Mouse (Mus musculus) heart, postnatal 10 days (tissue): ENCODE measurements around the gene Zmiz1. TPM values are rescaled to one million over a fixed set of nuclear protein-coding genes. Genes with fewer than 3 reads are reported as not detected.

Experiments used
- DNase-seq, 2 experiments: peaks; one replicate each; pipeline ENCODE4 v3.0.0; 2021
- intact Hi-C: fragments of 180-260 bp; cut with DNase I; formaldehyde crosslinking; loops from one replicate; pipeline ENCODE4 v1.15.1; 2025
- total RNA-seq, 2 experiments: library from RNA; stranded (reverse); gene quantifications; 2 replicates each; pipeline ENCODE4 v1.2.3; 2021

The Zmiz1 gene
- total RNA-seq, 2 experiments from 2014 or later, result 70.9 to 72.0 TPM

DNA sequence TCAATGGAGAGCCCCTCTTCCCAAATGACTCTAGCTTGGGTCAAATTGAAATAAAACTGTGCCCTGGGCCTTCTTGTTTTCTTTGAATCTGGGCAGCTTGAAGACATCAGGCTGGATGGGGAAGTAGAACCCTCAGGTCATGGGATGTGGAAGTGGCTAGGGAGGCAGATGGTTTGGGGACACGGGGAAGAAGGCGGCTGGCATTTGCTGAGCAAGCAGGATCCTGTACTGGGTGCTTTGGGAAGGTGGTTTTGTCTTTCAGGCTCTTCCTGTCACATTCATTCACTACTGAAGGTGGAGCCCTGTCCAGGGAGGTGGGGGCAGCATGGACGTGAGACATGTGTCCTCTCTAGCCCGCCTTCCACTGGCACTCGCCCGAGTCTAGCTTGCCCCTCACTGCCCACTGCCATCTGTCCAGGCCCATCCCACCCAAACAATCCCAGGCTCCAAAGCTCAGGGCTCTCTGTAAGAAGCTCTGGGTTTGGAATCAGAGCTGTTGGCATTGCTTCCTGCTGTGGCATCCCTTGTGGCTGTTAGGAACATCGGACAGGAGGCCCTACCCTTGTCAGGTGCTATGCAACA, 11.3 kb downstream of the Zmiz1 start:
- intact Hi-C loops, result no loop called here

DNA sequence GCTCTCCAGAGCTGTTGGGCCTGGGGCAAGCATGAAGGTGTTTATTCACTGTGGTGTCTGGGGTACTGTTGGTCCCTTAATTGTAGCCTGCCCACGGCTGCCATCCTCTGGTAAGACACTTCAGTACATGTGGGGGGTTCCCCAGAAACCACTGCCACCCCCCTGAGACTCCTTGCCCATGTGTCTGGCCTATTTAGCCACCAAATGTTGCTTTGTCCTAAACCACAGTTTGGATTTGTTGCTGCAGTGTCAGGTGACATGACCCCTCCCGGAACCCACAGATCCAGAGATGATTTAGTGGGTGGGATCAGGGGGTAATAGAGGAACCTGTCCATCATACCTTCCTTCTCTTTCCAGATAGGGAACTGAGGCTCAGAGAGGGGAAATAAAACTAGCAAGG, 12.1 kb downstream of the Zmiz1 start:
- DNase-seq, result no peak
- intact Hi-C loops, result no loop called here

More for the DNA sequence above, 11.3 kb downstream of the Zmiz1 start:
- no peak for DNase-seq

GRCm38 (mm10) chr14:25472096-25472861, 13.3 kb downstream of the Zmiz1 start:
- intact Hi-C loops, result no loop called here
- peak; percentile 50 to 51 for DNase-seq

- DNase-seq, result peak in 1 of 2 experiments; percentile 56
- intact Hi-C loops, result no loop called here
Measured at GRCm38 (mm10) chr14:25472981-25473649, 14.1 kb downstream of the Zmiz1 start.

- intact Hi-C loops, result no loop called here
- DNase-seq, result no peak
Measured at GRCm38 (mm10) chr14:25474017-25474416, 15.0 kb downstream of the Zmiz1 start.

DNA sequence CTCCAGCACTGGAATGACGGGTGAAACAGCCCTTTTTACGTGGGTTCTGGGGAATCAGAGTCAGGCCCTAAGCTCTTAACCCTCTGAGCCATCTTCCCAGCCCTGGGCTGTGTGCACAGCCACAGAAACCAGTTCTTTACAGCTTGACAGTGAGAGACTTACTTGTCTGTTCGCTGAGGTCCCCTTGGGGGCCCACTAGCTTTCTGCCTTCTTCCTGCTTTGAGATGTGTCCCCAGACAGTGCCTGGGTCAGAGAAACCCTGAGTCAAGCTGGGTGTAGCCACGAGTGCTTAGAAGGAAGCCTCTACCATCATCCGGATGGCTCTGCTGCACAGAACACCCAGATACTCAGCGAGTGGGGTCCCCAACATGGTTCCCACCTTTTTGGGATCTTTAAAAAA, 15.7 kb downstream of the Zmiz1 start:
- intact Hi-C loops, result no loop called here
- DNase-seq, result peak in 1 of 2 experiments; percentile 40

DNA sequence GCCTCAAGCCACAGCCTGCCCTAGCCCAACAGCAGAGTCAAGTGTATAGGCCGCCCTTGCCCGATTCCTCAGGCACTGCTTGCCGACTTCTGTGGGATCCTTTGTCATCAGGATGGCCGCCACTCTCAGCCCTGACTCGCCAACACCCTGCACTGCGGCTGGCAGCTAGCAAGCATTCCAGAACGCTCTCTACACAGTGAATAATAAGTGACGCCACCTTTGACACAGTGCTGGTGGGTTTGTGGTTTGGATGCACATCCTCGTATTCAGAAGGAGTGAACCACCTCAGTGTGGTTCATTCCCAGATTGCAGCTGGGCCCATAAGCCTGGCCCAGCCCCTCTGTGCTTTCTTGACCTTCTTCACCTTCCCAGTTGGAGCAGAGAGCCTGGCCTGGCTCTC, 17.1 kb downstream of the Zmiz1 start:
- peak; percentile 56 to 59 for DNase-seq
- intact Hi-C loops, result no loop called here

- DNase-seq, result no peak
- intact Hi-C loops, result no loop called here
Measured at GRCm38 (mm10) chr14:25476453-25476852, 17.5 kb downstream of the Zmiz1 start.

DNA sequence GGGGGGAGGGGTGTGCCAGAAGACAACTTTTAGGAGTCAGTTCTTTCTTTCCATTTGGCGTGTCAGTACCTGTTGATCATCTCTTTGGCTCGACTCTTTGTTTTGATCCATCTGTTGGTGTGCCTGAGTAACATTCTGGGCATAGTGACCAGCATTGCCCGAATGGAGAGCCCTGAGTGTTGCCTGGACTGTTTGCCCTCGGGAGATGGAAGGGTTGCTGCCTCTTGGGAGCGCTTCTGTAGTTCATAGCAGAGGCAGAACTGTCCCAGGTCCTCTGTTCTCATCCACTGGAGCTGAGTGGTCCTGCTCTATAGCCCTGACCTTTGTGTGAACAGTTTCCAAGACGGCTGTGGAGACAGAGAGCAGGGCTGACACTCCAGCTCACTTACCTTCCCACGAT, 18.3 kb downstream of the Zmiz1 start:
- no peak for DNase-seq
- intact Hi-C loops, result no loop called here

GRCm38 (mm10) chr14:25478257-25478656, 19.3 kb downstream of the Zmiz1 start:
- DNase-seq, result no peak
- intact Hi-C loops, result no loop called here

DNA sequence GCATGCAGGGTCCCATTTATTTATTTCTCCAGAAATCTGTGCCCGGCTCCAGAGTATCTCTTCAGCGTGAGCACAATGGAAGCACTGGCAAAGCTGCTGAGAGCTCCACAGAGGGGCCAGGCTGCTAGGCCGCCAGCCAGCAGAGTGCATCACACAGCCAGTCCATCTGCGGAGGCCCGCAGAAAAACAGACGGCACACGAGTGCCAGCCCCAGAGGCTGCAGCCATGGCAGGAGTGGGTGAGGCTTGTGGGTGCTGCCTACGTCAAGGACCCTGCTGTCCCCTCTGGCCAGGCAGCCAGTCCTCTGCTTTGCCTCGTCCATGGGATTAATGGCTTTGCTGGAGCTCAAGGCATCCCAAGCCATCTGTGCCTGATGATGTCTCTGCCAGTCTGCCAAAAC, 19.8 kb downstream of the Zmiz1 start:
- no peak for DNase-seq
- intact Hi-C loops, result no loop called here

- peak; percentile 55 to 56 for DNase-seq
- intact Hi-C loops, result loop anchor here (2.0 kb wide), 1 partner anchor 19 kb away; no protein-coding TSS in a partner anchor
Measured at GRCm38 (mm10) chr14:25479841-25480252, 20.9 kb downstream of the Zmiz1 start.

GRCm38 (mm10) chr14:25480443-25480842, 21.5 kb downstream of the Zmiz1 start:
- no peak for DNase-seq
- intact Hi-C loops, result loop anchor here (2.0 kb wide), 1 partner anchor 20 kb away; no protein-coding TSS in a partner anchor

DNA sequence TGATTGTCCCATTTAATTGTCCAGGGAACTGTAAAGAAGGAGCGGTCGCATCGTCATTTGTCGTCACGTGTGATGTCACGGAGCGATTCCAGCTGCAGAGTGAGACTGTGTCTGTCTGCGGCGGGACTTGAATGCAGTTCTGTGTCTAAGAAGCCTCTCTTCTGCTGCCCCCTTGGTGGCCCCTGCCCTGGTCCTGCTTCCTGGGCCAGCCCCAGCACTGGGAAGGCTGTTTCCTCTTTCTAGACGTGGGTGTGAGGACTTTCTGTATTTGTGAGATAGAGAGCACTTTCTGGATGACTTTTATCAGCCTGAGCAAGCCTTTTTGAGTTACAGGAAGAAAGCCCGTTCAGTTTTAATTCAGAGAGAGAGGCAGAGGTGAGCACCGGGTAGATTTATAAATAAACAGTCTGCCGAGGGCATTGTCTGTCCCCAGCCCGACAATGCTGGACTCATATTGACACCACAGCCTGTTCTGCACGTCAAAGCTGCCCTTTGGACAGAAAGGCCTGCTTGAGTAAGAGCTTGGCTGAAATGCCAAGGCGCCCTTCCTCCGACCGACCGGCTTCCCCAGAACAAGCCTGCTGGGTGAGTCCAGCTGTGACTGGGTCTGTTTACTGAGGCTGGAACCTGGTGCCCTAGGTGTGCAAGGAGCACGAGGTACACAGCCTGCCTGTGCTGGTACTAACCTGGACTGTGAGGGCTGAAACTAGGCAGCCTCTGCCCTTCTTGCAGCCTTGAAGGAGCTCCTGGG, 22.1 kb downstream of the Zmiz1 start:
- peak; percentile 70 to 73 for DNase-seq
- intact Hi-C loops, result loop anchor here (2.0 kb wide), 1 partner anchor 20 kb away; no protein-coding TSS in a partner anchor

GRCm38 (mm10) chr14:25481667-25482331, 22.8 kb downstream of the Zmiz1 start:
- DNase-seq, result no peak
- intact Hi-C loops, result loop anchor here (2.0 kb wide), 1 partner anchor 21 kb away; no protein-coding TSS in a partner anchor

GRCm38 (mm10) chr14:25482404-25482803, 23.4 kb downstream of the Zmiz1 start:
- intact Hi-C loops, result no loop called here
- no peak for DNase-seq

DNA sequence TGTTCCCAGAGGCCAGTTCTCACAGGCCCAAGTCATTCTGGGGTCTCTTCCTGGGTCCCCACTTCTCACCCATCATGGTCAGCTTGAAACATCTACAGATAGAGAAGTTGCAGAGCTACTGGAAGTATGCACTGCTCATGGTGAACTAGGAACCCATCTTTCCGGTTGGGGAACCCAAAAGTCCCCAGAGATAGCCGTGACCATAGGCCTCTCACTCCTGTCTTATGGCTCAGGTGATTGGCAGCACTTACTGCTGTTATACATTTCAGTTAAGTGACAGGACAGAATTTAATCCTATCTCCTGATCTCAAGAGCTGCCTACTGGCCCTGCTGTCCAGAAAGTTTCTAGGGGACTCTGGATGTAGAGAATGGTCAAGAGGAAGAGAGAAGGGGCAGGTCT, 24.3 kb downstream of the Zmiz1 start:
- intact Hi-C loops, result no loop called here
- no peak for DNase-seq

GRCm38 (mm10) chr14:25484049-25484448, 25.1 kb downstream of the Zmiz1 start:
- no peak for DNase-seq
- intact Hi-C loops, result no loop called here

GRCm38 (mm10) chr14:25486220-25486619, 27.2 kb downstream of the Zmiz1 start:
- intact Hi-C loops, result no loop called here
- DNase-seq, result no peak
